Mouse (Mus musculus) ovary, postnatal 10 days (tissue): ENCODE data around the gene Rassf4.

Experiments
- DNase-seq: peaks from one replicate; pipeline ENCODE4 v3.0.0; 2022; ENCODE audit warnings: low spot score

Rassf4 gene

DNA sequence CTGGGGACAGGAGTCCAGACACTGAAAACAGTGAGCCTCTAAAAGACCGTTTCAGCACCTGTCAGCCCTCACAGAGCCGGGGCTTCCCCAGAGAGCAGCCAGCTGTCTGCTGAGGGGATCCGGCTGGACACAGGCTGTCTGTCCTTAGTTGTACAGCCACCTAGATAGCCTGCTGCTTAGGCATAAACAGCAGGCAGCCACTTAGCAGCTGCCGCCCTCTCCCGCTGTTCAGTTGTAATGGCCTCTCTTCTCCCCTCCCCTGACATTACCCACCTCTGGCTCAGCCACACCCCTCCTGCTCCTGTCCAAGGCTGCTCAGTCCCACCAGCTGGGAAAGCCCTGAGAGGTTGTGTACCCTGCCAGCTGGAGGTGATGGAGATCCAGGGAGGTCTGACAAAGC lies 2.7 kb downstream of the Rassf4 start:
- DNase-seq, result no peak

DNA sequence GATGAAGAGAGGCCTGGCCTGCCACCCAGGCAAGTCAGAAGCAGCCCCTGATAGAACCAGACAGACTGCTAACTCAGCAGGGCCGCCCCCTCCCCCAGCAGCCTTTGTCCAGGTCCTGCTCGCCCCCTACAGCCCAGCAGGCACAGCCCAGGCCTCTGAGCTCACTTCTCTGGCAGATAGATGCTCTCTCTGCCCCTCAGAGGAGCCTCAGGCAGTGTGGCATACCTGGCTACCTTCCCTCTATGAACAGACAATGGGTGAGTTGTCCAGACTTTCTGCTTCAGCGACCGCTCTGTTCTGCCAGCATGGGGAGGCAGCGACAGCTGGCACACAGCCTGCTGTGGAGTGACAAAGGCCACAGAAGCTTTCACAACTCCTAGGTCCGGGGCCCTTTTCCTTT lies 3.6 kb downstream of the Rassf4 start:
- no peak for DNase-seq

DNA sequence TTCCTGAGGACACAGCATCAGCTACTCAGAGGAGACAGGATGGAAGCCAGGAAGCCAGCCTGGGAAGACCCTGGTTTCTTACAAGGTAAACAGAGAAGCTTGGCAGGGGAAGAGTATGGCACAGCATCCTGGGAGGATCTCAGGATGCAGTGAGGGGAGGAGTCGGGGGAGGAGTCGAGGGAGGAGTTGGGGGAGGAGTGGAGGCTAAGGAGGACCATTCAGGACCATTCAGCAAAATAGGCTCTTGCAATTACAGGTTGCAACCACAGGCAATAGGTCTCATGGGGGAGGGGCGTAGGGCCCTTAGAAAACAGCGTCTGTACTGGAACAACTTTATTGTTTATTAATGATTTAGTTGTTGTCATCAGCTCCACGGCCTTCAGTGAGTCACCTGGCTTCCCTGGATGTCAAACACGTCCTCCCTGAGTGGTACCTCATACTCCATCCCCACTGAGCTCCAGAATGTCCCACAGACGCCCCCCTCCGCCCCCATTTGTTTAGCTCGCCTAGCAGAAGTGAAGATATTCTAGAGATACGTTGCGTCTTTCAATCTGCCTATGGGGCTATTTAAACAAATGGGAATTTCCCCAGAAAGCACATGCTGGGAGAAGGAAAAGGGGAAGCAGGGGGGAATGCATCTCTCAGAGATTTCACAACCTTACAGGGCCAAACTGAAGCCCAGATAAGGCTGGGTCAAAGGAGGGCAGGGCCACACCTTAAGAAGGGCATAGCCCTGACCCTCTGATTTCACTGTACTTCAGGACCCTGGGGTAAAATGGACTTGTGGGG lies 4.9 kb downstream of the Rassf4 start:
- no peak for DNase-seq

DNA sequence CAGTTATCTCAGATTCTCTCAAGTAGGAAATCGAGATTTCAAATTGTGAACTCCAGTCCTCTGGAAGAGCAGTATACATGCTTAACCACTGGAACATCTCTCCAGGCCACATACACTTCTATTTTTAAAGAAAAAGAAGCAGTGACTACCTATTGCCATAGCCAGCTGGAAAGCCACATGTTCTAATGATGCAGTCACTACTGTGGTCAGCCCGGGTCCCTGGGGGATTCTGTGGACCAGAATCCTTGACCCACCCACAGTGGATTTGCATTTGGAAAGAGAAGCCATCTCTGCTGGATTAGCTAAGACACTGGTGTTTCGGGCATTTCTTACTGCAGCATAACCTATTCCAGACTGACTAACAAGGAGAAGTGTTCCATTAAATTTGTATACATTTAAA lies 6.4 kb downstream of the Rassf4 start:
- DNase-seq, result no peak

DNA sequence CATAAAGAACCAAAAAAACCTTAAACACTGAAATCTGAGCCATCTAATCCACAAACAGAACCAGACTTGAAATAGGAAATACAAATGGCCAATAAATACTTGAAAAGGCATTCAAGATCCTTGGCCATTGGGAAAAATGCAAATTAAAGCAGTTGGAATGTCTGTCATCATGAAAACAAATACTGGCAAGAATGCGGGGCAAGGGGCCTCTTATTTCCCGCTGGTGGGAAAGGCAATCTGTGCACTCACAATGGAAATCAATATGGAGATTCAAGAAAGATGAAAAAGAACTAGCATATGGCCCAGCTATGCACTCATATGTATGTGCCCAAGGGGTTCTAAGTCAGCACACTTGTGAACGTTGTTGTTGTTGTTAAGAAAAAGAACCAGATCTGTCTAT lies 6.9 kb downstream of the Rassf4 start:
- DNase-seq, result no peak

DNA sequence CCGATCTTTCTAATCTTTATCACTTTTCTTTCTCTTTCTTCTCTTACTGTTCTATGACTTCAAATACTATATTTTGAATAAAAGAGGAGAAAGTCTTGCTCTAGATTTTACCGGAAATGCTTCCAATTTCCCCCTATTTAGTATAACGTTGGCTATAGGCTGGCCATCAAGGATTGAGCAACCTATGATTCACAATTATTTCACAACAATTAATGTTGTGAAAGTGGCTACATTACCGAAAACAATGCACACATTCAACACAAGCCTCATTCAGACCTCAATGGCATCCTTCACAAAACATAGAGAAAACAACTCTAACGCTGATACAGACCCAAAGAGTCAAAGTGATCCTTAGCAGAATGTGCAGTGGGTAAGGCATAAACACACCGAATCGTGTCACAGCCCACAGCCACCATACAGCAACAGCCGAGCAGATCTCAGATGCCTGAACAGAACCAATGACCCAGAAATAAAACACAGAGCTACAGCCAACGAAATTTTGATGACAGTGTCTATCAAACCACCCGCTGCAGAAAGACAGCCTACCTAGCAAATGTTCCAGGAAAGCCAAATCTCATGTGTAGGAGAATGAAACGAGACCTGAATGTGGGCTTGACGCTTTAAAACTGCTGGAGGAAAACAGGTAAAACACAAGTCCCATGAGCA lies 7.5 kb downstream of the Rassf4 start:
- DNase-seq, result no peak

DNA sequence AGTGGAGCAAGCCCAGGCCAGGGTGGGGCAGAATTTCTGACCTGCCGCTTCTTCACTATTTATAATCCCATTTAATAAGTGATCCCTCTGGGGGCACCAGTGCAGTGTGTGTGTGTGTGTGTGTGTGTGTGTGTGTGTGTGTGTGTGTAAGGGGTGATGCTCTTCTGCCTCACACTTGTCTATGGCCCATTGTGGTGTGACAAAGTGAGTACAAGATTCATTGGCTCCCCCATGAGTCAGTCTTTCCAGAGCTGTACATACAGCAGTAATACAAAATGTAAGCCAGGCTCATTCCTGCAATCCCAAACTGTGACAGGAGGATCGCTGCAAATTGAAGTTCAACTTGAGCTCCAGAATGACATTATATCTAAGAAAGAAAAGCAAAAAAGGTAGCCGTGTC lies 8.9 kb downstream of the Rassf4 start:
- DNase-seq, result no peak

DNA sequence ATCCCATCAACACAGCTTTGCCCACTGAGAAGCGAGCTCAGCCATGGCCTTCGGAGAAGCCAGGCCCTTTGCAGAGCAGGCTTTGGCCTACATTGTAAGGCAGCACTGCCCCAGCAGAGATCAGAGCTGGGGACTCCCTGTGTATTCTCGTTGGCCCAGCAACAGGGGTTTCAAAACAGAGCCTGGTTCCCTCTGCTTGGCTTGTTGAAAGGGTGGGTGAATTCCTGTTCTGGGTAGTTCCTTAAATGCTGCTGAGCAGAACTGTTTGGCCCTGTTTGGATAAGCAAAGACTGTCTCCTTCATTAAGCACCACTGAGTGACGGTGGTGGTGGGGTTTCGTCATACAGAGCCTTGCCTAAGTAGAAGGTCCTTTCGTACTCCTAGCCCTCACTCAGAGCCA lies 9.7 kb downstream of the Rassf4 start:
- no peak for DNase-seq

DNA sequence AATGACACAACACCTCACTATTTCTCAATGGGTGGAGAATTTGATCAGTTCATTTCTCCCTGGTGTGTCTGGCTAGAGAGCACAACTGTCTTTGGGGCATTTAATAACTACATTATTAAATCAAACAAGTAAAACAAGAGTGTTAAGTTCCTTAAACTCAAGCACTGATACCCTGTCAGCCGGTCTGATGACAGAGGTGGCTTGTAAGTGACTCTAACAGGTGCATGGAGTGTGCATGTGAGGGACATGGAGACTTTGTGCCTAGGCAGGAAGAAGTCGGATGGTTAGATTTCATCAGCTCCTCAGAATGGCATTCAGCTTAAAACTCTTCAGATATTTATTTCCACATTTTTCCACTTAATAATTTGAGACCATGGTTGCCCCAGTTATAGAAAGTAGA lies 10.4 kb downstream of the Rassf4 start:
- no peak for DNase-seq

DNA sequence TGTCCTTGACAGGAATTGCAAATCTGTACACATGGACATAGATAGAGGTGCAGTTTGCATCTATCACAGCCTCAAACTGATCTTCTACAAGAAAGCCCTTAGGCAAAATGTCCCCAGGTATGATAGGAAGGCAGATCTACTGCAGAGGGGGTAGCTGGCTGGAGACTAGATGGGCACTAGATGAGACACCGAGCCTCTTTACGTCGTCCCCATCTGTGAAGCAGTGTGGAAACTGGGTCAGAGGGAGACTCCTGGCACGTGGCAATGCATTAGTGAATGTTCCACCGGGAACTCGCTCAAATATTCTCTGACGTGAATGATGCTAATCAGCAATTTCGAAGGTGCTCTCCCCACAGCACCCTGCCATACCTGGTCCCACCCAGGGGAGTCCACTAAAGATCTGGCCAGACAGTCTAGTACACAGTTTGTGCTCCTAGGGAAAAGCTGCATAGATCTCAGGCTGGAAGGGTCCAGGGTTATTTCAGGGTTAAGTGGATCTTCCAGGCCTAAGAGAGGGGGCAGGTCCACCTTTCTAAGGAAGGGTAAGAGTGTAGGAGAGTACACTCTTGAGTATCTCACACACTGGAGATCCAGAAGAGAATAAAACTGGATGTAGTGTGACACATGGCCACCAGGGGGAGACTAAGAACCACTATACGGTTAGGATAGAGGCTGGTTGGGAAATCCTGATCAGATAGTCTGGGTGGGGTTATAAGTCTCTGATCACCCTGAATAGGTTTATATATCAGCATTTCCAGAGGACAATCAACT lies 19.9 kb downstream of the Rassf4 start:
- no peak for DNase-seq

DNA sequence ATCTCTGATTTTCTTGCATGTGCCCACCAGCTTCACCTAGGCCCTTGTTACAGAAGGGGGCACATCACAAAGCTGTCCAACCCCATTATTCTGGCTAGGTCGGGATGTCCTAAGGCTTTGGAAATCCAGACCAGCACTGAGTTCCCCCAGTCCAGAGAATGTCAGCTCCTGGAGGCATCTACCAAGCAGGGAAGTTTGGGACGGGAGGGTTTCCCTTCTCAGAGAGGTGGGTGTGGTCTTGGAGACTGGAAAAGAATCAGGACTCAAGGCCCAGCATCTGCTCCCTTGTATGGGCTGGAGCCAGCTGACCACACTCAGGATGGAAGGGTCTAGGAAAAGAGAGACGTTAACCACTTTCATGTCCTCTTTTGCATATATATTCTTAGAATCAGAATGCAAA lies 20.6 kb downstream of the Rassf4 start:
- DNase-seq, result no peak

DNA sequence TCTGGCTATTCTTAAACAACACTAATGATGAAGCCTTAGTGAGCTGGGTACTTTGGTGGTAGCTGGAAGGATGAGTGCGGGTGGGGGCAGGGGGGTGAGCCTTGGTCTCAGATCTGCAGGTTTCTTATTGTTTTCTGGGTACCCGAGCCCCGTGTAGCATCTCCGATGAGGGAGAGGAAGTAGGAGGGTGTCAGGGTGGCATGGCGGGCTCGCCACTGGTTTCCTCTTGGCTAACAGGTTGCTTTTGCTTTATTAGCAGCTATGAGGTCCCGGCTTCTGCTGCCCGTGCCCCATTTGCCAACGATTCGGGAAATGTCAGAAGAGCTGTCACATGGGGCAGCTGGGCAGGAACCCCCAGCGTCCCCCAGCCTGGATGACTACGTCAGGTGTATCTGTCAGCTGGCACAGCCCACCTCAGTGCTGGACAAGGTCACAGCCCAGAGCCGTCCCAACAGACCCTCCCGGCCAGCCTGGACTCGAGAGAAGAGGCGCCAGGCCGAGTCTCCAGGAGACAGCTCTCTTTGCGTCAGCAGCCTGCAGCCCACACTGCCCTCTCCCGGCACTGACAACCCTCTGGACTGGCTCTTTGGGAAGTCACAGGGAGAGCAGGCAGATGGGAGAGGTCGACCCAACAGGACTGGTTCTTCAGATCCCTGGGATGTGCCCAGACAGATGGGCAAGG lies 22.2 kb downstream of the Rassf4 start:
- no peak for DNase-seq

DNA sequence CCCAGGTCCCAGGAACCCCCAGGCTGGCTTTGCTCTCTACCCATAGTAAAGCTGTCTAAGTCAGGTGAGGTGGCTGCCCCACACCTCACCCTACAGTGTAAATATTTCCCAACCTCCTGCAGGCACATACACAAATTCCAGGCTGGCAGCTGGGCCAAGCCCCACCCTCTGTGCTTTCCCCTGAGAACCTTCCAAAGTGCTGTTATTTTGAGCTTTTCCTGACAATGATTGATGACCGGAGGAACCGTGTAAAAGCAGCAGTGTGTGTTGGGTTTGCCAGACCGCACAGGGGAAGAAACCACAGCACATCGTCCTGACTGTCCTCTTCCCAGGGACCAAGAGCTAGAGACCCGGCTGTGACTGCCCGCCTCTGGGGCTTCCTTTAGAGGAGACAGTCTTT lies 23.3 kb downstream of the Rassf4 start, which contains the start of gene Depp1:
Gene Depp1, plus strand, starts transcription at position 204 of the 400 bp plus-strand sequence.
- DNase-seq, result no peak

DNA sequence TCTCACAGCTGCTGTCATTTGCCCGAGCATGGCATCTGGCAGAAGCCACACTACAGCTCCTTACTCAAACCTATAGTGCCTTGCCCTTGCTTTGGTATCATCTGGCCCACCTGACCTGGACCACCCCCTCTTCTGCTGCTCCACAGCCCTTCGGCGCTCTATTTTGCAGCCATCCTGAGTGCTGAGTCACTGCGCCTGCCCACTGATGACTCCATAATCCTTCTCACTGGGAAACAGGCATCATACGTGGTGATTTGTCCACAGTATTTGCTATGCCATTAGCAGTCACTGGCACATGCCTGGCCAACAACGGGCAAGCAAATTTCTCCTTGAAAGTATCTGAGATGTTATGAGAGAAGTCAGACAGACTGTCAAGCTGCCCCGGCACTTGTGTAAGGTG lies 23.9 kb downstream of the Rassf4 start:
- DNase-seq, result no peak

DNA sequence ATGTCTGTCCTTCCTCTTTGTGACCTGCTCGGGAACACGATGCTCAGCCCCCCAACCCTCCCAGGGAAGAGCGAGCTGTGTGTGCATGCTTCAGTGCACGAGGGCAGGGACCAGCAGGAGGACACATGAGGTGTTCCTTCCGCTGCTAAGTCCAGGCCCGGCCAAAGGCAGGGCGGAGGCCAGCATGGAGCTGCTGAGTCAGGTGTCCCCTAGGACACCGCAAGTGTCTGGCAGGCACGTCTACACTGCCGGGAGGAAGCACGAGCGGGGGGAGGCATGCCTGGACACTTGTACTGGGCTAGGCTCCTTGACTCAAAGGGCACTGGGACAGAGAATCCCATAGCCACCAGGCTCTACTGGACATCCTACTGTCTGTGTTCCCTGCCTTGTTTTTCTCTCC lies 26.0 kb downstream of the Rassf4 start:
- DNase-seq, result no peak

DNA sequence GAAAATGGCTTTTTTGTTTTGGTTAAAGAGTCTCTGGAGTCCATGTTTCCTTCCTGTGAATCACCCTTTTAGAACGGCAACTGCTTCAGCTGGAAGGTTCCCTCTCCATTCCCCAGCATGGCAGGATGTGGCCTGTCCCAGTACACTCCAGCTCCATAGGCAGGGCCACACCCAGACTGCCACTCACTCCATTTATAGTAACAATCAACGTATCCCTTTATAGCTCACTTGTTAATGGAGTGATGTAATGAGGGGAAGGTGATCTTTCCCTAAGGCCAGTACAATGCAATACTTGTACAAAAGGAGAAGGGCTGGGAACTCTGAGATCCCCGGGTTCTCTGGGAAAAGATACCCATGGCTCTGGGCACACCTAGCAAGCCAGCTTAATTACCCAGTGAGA lies 29.4 kb downstream of the Rassf4 start:
- DNase-seq, result no peak

DNA sequence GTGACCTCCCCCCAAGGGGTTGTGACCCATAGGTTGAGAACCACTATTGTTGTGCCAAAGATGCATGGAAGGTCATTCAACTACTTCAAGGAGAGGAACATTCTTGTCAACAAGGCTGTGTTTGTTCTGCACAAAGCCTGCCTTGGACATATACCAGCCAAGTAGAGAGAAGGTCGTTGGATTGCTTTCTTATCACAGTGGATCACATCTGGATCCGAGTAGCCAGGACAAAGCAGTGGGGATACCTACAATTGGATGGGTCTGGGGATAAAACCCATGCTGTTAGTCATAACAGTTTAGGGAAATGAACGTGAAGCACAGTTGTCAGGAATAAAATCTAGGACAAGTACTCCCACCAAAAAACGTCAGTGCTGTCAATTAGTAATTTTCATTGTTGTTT lies 29.9 kb downstream of the Rassf4 start:
- DNase-seq, result no peak

DNA sequence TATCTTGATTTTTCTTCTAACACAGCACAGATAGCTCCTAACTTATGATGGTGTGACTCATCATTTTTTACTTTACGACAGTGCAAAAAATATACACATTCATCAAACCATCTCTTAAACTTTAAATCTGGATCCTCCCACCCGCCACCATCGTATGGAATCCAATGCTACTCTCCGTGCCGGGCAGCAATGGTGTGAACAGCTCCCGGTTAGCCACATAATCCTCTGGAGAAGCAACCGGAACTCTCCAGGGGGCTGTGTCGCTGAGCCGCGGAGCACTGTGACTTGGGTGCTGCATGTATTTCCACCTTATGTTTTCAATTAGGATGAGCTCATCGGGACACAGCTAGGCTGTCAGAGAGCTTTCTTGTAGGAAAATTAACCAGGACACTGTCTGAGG lies 30.8 kb downstream of the Rassf4 start:
- DNase-seq, result no peak

DNA sequence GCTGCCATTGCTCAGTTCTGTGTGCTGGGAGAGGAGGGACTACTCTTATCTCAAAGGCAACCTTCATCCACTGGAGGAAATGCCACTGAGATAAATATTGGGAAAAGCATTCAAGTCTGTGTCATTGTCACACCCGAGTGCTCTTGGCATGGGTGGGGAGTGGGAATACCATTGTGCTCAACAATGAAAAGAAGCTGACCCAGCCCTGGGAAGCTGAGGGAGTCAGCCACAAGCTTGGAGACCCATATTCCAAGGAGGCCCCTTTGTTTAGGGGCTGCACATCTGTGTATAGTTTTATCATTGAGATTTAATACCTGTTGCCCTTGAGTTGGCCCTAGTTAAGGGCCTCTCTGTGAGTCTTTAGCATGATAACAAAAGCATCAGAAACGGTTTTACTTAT lies 34.1 kb downstream of the Rassf4 start:
- no peak for DNase-seq

DNA sequence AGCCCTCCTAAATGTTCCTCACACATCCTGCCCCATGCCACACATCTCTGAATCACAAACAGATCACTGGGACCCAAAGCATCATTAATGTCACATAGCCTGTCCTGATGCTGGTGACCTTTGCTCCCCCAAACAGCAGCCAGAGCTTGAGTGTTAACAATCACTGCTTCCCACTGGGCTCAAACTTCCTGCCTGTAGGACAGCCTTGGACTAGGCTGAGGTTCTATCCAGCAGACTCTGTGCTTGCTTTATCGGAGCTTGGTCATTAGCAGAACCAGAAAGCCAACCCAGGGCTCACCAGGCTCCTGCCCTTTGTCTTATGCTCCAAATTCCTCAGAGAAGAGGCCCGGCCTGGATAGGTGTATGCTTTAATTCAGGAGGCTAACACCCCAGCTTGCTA lies 34.9 kb downstream of the Rassf4 start:
- no peak for DNase-seq

DNA sequence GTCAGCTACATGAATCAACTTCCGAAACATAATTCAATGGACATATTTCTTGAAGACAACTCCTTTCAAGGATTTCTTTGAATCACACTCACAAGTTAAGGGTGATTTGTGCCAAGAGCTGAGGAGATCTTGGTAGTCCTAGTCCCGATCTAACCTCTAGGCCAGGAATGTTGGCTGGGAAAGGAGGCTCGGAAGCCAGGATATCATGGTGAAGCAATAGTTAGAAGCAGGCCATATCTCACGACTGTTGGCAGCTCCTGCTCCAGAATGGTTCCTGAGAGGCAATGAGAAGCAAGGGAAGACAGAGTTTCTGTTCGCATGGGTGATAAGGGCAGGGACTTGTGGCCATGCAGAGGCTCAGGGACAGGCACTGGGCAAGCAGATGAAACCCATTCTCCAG lies 36.3 kb downstream of the Rassf4 start:
- no peak for DNase-seq

DNA sequence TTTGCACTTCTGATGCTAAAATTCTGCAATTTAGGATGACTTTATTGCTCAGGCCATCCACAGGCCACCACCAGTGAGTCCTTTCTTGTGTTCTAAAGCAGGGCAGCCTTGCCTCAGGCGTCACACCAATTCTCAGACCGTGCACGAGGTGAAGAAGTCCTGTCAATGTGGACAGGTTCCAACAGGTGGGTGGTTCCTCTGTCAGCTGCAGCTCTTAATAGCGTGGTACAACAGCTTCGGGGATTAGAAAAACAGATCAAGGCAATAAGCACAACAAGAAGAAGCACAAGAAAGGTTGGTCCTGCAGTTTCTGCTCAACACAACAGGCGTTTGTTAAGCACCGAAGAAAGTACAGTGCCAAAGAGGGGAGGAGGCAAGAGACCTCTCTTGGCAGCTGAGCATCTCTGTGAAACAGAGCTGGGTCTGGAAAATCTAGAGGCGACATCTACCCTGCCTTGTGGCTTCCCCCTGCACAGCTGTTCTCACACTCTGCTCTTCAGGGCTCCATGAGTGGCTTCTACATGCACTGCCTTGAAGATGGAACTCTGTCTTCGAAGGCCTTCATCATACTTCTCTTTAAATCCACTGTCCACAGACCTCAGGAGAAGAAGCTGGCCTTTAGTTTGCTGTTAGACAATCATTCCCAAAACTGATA lies 37.0 kb downstream of the Rassf4 start:
- no peak for DNase-seq
